Mouse (Mus musculus): ENCODE results near the gene Aanat.

- TF ChIP-seq CTCF (IDR thresholded peaks at IDR 0.05; ENCODE audit: low read depth, low read length) (no peak), GATA1 (IDR thresholded peaks at IDR 0.05; ENCODE audit: borderline replicate concordance, low read length) (no peak), POLR2AphosphoS5 (IDR thresholded peaks at IDR 0.05; ENCODE audit: insufficient replicate concordance, low read depth, low read length) (no peak)
Observed at GRCm38 (mm10) chr11:116629472-116629871, 43.2 kb downstream of the Aanat start.

All from G1E (cell line).